ENCODE assay signal across 24 mouse cellular contexts in genomic region chr12:71489295-71489694, GRCm38 (mm10).
"Had no signal": no experiment of that assay in that cellular context is flagged by ENCODE, and none has a peak within 500 bp of the region (broad histone marks: within the 10 kb centered on the region; RNA-seq: fewer than 3 reads in every experiment).

No protein-coding gene starts in this region.

- DNase-seq: kidney, adult 18-20 months; kidney, postnatal 25 days; layer of hippocampus, adult 9-11 months; liver; retina, postnatal 1 day; right cerebral cortex, postnatal 25 days; spleen, adult 18-20 months; thymus, adult 2 months; thymus, postnatal 14 days; thymus, postnatal 4 days had no signal

- H3K27ac ChIP-seq: kidney, postnatal 0 days; layer of hippocampus, adult 2 months; limb, embryonic 10.5 days; limb, embryonic 13.5 days; liver, embryonic 12.5 days; liver, embryonic 15.5 days; lung, embryonic 15.5 days; midbrain, embryonic 12.5 days; midbrain, embryonic 15.5 days; neural tube, embryonic 12.5 days; neural tube, embryonic 15.5 days; stomach, embryonic 15.5 days had no signal

- H3K36me3 ChIP-seq: limb, embryonic 10.5 days; limb, embryonic 13.5 days; liver, embryonic 12.5 days; liver, embryonic 15.5 days; lung, embryonic 15.5 days; midbrain, embryonic 12.5 days; midbrain, embryonic 15.5 days; neural tube, embryonic 12.5 days; neural tube, embryonic 15.5 days; stomach, embryonic 15.5 days had no signal

- ATAC-seq: inflammation-experienced regulatory T-cells, adult 6 months; intestine, embryonic 16.5 days; liver, embryonic 12.5 days; midbrain, embryonic 15.5 days had no signal

- H3K4me1 ChIP-seq: limb, embryonic 13.5 days; liver, embryonic 12.5 days; liver, embryonic 15.5 days; stomach, embryonic 15.5 days had no signal

- H3K9me3 ChIP-seq: limb, embryonic 10.5 days; limb, embryonic 13.5 days; liver, embryonic 12.5 days; liver, embryonic 15.5 days; lung, embryonic 15.5 days; midbrain, embryonic 12.5 days; midbrain, embryonic 15.5 days; neural tube, embryonic 12.5 days; neural tube, embryonic 15.5 days; stomach, embryonic 15.5 days had no signal

- H3K4me3 ChIP-seq: layer of hippocampus, adult 2 months; limb, embryonic 10.5 days; limb, embryonic 13.5 days; liver, embryonic 12.5 days; liver, embryonic 15.5 days; lung, embryonic 15.5 days; midbrain, embryonic 12.5 days; midbrain, embryonic 15.5 days; neural tube, embryonic 12.5 days; neural tube, embryonic 15.5 days; stomach, embryonic 15.5 days had no signal

- H3K4me2 ChIP-seq: limb, embryonic 13.5 days; liver, embryonic 12.5 days; liver, embryonic 15.5 days; lung, embryonic 15.5 days; midbrain, embryonic 12.5 days; midbrain, embryonic 15.5 days; neural tube, embryonic 12.5 days; neural tube, embryonic 15.5 days; stomach, embryonic 15.5 days had no signal

- H3K27me3 ChIP-seq: liver, embryonic 12.5 days; liver, embryonic 15.5 days; lung, embryonic 15.5 days; midbrain, embryonic 12.5 days; midbrain, embryonic 15.5 days; neural tube, embryonic 12.5 days; neural tube, embryonic 15.5 days; stomach, embryonic 15.5 days had no signal

- H3K9ac ChIP-seq: limb, embryonic 13.5 days; liver, embryonic 12.5 days; liver, embryonic 15.5 days; lung, embryonic 15.5 days; midbrain, embryonic 12.5 days; midbrain, embryonic 15.5 days; neural tube, embryonic 12.5 days; neural tube, embryonic 15.5 days; stomach, embryonic 15.5 days had no signal
